Mouse (Mus musculus): ENCODE measurements around the gene Tmem33.

DNA sequence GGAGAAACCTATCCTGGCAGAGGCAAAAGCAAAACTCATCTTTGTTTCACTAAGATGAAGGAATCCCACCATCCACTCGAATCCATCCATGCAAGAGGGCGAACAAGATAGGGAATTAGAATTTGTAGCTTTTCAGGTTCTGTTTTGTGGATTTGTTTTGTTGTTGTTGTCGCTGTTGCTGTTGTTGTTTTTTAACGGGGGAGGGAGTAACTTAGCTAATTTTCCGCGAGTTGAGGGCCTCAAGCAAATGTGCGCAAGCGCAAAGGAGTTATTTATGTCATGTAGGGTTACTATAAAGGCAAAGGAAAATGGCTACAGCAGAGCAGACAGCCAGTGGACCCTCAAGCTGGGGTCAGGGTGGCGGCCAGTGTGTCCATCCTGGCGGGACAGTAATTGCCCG lies 33.1 kb upstream of the Tmem33 start:
- TF ChIP-seq CTCF (IDR thresholded peaks at IDR 0.05; ENCODE audit: low read depth, low read length): no peak
- TF ChIP-seq EP300 (IDR thresholded peaks at IDR 0.05; ENCODE audit: insufficient read depth, low read depth, low read length): no peak
- TF ChIP-seq POLR2A (IDR thresholded peaks at IDR 0.05; ENCODE audit: insufficient read depth, low read length): no peak

Data from ES-Bruce4 (cell line).